Mouse (Mus musculus) cerebellum, postnatal 14 days (tissue): ENCODE measurements at regions not wholly inside any gene's neighbourhood (a gene's known extent, or its start where the extent isn't known, plus 50 kb on each side); places are given as distances from the start of the nearest gene placed in this dataset.
"Not testable (repeated sequence)": the region's sequence is repeated elsewhere in the genome, so short reads cannot be mapped to it uniquely, and the experiment has no call there.

Experiments used
- DNase-seq, 2 experiments: peaks; one replicate each; pipeline ENCODE4 v3.0.0; 2021; ENCODE audit warnings: mixed read lengths in 2 of 2

DNA sequence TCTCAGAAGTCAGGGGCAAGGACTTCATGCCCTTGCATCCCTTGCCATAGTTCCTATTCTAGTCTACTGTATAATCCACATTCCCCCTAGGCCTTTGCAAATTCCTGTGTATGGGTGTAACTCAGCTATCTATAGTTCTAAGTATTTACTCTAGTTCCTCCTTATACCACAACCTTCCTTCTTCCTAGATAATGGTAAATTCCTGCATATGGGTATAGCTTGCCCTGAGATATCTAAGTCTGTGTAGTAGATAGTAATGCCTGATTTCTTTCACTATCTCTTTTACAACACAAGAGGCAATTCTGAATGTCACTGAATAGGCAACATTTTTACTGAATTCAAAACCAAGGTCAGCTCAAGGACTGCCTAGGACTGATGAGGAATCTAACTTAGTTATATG, 1000.2 kb downstream of the Kcnt2 start:
- DNase-seq = not testable (repeated sequence)

DNA sequence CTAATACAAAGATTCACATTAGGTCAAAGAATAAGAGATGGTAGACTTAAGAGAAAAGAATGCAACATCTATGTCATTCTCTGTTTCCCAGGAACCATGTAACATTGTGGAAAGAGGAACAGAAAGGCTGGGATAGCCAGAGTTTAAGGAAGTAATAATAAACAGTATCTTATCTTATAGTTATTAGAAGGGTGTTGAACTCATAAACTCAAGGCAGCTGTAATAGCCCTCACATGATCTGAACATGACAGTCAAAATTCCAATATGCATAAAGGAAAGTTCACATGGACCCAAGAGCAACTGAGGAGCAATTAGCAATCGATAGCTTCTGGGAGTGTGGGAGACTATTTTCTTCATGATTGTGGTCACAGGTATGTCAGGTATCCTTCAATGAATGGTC, 1028.8 kb downstream of the Kcnt2 start:
- no peak for DNase-seq

- DNase-seq = no peak
Observed at GRCm38 (mm10) chr1:141281513-141281912, 1035.6 kb downstream of the Kcnt2 start.

DNA sequence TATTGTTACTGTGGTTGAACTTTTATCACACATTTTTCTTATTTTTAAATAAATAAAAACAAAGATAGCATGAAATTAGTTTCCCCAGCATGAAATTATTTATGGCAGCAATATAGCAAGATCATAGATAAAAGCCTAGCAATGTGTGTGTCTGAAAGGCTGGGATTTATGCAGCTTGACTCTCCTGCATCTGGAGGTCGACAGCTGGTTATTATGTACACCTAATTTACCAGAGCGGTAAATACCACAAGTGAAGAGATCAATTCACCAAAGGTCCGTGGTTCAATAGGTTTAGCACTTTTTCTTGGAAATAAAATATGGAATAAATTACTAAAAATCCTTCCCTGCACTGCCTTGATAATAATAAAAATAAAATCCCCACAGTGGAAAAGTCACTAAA, 1077.0 kb downstream of the Kcnt2 start:
- DNase-seq = no peak

- DNase-seq = no peak
Observed at GRCm38 (mm10) chr1:141338073-141338472, 1092.1 kb downstream of the Kcnt2 start.

GRCm38 (mm10) chr1:141369447-141369846, 1123.5 kb downstream of the Kcnt2 start:
- DNase-seq = no peak

- DNase-seq = no peak
Observed at GRCm38 (mm10) chr1:141375966-141376365, 1130.0 kb downstream of the Kcnt2 start.

DNA sequence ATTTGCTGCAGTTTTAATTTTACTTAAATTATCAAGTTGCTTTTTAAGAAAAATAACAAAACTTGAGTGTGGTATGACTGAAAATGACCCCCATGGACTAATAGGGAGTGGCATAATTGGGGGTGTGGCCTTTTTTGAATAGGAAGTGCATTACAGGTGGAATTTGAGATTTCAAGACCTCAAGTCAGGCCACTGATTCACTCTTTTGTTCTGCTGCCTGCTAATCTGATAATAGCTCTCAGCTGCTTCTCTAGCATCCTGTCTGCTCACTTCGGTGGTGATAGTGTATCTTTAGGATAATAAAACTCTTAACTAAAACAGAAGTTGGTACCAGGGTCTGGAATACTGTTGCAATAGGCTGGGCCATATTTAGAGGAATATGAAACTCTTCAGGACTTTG, 1155.4 kb downstream of the Kcnt2 start:
- no peak for DNase-seq

- peak; percentile 3 to 10 for DNase-seq
Observed at GRCm38 (mm10) chr1:141429675-141430074, 1183.7 kb downstream of the Kcnt2 start.

- peak; percentile 1 to 6 for DNase-seq
Observed at GRCm38 (mm10) chr1:141430117-141430516, 1184.2 kb downstream of the Kcnt2 start.

DNA sequence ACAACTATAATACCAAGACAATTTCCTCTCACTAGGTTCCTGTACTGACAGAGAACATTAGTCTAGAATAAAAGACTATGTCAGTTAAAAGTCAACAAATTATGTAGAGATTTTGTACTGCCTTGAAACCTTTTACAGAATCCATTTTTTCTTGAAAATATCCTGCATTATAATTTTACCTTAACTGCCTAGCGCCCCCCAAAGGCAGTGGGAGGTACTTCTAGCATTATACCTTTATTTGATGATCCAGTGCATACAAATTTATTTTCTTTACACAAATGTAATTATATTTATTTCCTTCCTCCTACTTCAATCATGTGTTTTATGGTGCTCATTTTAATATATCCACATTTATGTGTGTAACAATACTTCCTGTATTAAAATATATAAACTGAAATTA, 1189.5 kb downstream of the Kcnt2 start:
- no peak for DNase-seq

DNA sequence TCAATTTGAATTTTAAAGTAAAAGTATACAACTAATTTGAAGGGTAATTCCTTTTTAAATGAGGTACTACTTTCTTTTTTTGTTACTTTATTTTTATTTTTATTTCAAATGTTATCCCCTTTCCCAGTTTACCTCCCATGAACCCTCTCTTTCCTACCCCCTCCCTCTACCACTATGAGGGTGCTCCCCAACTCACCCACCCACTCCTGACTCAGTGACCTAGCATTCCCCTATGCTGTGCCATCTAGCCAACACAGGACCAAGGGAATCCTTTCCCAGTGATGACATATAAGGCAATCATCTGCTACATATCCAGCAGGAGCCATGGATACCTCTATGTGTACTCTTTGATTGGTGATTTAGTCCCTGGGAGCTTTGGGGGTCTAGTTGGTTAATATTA, 1194.3 kb downstream of the Kcnt2 start:
- DNase-seq = no peak

GRCm38 (mm10) chr1:141450960-141451359, 1205.0 kb downstream of the Kcnt2 start:
- no peak for DNase-seq

DNA sequence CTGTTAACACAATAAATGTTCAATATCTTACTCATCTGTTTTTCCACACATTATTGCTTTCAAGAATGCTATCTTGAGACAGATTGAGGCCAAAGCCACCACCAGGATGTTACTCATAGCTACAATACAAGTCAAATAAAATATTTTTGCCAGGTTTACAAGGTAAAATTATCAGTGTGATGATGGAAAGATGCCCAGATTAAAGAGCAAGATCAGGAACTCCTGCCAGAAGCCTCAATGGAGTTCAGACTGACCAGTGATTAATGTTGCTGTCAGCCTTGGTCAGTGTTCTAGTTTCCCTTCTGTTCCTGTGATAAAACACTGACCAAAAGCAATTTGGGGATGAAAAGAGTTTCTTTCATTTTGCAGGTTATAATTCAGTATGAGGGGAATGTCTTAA, 1218.6 kb downstream of the Kcnt2 start:
- peak; percentile 13 to 56 for DNase-seq
